Mouse (Mus musculus) natural killer cell, adult 2 months (primary cell): Measurements from ENCODE around the gene Ess2.

Experiments
- DNase-seq, 2 experiments: peaks; one replicate each; pipeline ENCODE4 v3.0.0; 2022; ENCODE audit warnings: low spot score in 2 of 2

Gene Ess2

DNA sequence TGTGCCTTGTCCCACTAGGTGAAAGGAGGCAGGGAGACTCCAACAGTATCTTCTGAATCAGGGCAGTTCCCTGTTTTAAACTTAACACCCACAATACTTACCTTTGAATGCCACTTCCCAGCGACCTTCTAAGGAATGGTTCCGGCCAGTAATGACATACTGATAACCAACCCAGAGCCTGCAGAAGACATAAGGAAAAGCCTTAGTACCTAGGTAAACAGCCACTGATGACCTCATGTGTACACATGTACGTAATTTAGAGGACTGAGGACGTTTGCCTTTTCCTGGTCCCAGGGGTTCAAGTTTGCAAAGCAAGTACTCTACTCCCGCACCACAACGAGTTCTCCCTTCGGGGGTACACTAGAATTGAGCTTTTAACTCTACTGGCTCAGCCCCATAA, 54.0 kb downstream of the Ess2 start:
- no peak for DNase-seq

DNA sequence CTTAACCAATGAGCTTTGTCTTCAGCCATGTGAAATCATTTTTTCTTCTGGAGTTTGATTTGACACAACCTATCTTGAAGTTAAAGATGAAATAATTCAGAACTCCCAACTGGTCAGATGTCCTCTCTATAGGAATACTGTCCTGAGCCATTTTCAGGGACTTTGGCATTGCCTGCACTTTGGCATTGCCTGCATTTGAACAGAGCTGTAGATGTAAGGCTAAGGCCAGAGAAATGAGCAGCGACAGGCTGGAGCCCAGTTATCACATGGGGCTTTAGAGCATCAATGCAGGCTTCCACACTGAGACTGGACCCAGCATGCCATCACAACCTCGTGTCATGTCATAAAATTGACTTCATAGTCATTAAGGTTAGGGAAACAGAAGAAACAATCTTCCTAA, 57.9 kb downstream of the Ess2 start:
- no peak for DNase-seq

DNA sequence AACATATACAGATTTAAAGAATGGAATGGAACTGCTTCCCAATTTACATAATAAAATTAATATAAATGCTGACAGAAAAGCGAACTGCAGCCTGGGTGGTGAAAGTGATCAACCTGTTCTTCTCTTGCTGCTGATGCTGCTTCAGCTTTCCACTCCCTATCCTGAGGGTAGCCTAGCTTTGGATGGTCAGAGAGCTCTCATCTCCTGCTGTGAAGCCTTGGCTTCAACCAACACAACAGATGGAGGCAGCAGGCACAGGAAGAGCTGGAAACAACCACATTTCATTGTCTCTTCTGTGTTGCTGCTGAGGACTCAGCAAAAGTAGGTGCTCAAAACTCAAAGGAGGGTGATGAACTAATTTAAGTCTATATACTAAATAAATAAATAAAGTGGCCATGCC, 59.3 kb downstream of the Ess2 start:
- no peak for DNase-seq

DNA sequence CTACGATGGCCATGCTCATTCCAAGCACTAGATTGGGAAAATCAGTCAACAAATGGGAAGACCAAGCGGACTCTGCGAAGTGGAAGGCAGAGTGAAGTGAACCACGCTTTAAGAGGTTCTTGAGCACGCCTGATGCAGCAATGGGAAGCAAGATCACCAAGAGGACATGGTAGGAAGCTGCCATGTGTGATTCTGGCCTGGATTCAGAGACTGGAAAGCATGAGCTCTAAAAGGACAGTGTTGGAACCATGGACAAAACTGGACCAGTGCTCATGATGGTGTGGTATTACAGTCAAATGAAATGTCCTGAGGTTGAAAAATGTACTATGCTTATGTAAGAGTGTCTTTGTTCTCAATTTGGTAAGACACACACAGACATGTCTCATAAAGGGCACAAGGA, 59.8 kb downstream of the Ess2 start:
- DNase-seq: no peak
